Mouse (Mus musculus) lung, adult 2 months (tissue): ENCODE results near the gene B020031M17Rik.
"Not testable (repeated sequence)": the region's sequence is repeated elsewhere in the genome, so short reads cannot be mapped to it uniquely, and the experiment has no call there.

Source experiments
- CTCF ChIP-seq: fragments of 200-500 bp; IDR thresholded peaks from 2 replicates; pipeline ENCODE4 v1.5.1; 2011; ENCODE audit warnings: mild to moderate bottlenecking, low read length, control low read depth; ENCODE audit not compliant: insufficient read depth
- POLR2A ChIP-seq: fragments of 200-500 bp; IDR thresholded peaks from 2 replicates; pipeline ENCODE4 v1.6.1; 2011; ENCODE audit warnings: low read depth, mild to moderate bottlenecking, control low read depth, low read length, borderline replicate concordance; ENCODE audit errors: extremely low read depth

GRCm38 (mm10) chr13:119955567-119955966 lies 5.0 kb upstream of the B020031M17Rik start:
- not testable (repeated sequence) for TF ChIP-seq CTCF, POLR2A
